In genomic region chr1:89088144-89088543, GRCm38 (mm10) we compare ENCODE assay signal across 15 mouse cellular contexts. TPM values are rescaled to one million over a fixed set of nuclear protein-coding genes. Genes with fewer than 3 reads are reported as not detected.
A peak's percentile ranks its signal among the peaks of the same experiment; 100 is the strongest.
DNase-seq lines count a peak whose midpoint lies in the region; ATAC-seq and TF ChIP-seq lines count a peak whose summit lies in the region.
"Had no signal": no experiment of that assay in that cellular context is flagged by ENCODE, and none has a peak within 500 bp of the region (broad histone marks: within the 10 kb centered on the region; RNA-seq: fewer than 3 reads in every experiment).

No protein-coding gene starts in this region.

- H3K27me3 ChIP-seq in forebrain, embryonic 10.5 days (ENCODE audit: poor library complexity, severe bottlenecking): no peaks in the 10 kb centered on the region
- no peaks in the 10 kb centered on the region for H3K27me3 ChIP-seq in forebrain, postnatal 0 days (ENCODE audit: insufficient read depth, low read length)
- H3K27me3 ChIP-seq in hindbrain, postnatal 0 days (ENCODE audit: insufficient read depth, low read length): no peaks in the 10 kb centered on the region
- H3K27me3 ChIP-seq in hindbrain, embryonic 16.5 days (replicated peaks; ENCODE audit: control insufficient read depth, insufficient read depth, low read length): no peaks in the 10 kb centered on the region
- no peaks in the 10 kb centered on the region for H3K27me3 ChIP-seq in midbrain, embryonic 16.5 days (ENCODE audit: control insufficient read depth, insufficient read depth, low read depth, low read length)
- H3K27me3 ChIP-seq in midbrain, embryonic 11.5 days (ENCODE audit: control insufficient read depth, insufficient read depth, low read length): no peaks in the 10 kb centered on the region
- no peaks in the 10 kb centered on the region for H3K27me3 ChIP-seq in embryonic facial prominence, embryonic 10.5 days (replicated peaks; ENCODE audit: low read depth, poor library complexity, severe bottlenecking)
- H3K27me3 ChIP-seq: Patski had no signal

- 74% methylated on average over 10 of the region's 10 CpGs for WGBS in forebrain, embryonic 10.5 days
- 37% methylated on average over 10 of the region's 10 CpGs for WGBS in forebrain, postnatal 0 days
- WGBS in hindbrain, postnatal 0 days: 38% methylated on average over 10 of the region's 10 CpGs
- WGBS in hindbrain, embryonic 16.5 days: 46% methylated on average over 10 of the region's 10 CpGs
- WGBS in midbrain, embryonic 16.5 days: 56% methylated on average over 10 of the region's 10 CpGs
- WGBS in midbrain, embryonic 11.5 days: 70% methylated on average over 10 of the region's 10 CpGs
- WGBS in embryonic facial prominence, embryonic 10.5 days: 64% methylated on average over 10 of the region's 10 CpGs

- H3K9ac ChIP-seq in forebrain, postnatal 0 days: no peak overlapping the region
- H3K9ac ChIP-seq in hindbrain, postnatal 0 days (replicated peaks; ENCODE audit: low read length): no peak overlapping the region
- H3K9ac ChIP-seq in hindbrain, embryonic 16.5 days (ENCODE audit: low read depth, low read length): no peak overlapping the region; the same call in 1 of the 2 replicates
- 0 out of 2 replicates have a peak overlapping the region, but pooled peaks have one; percentile 21 for H3K9ac ChIP-seq in midbrain, embryonic 16.5 days (ENCODE audit: low read depth, low read length)
- no peak overlapping the region for H3K9ac ChIP-seq in midbrain, embryonic 11.5 days (ENCODE audit: low read length)

- H3K4me3 ChIP-seq in forebrain, embryonic 10.5 days: no peak overlapping the region
- no peak overlapping the region for H3K4me3 ChIP-seq in forebrain, postnatal 0 days (ENCODE audit: low read depth, low read length)
- no peak overlapping the region for H3K4me3 ChIP-seq in hindbrain, postnatal 0 days (ENCODE audit: low read length)
- H3K4me3 ChIP-seq in hindbrain, embryonic 16.5 days (ENCODE audit: low read length): no peak overlapping the region
- H3K4me3 ChIP-seq in midbrain, embryonic 16.5 days (ENCODE audit: low read depth, low read length): no peak overlapping the region
- H3K4me3 ChIP-seq in midbrain, embryonic 11.5 days (ENCODE audit: low read depth, low read length): no peak overlapping the region
- no peak overlapping the region for H3K4me3 ChIP-seq in embryonic facial prominence, embryonic 10.5 days

- no peak for ATAC-seq in forebrain, postnatal 0 days
- no peak for ATAC-seq in hindbrain, postnatal 0 days
- ATAC-seq in hindbrain, embryonic 16.5 days: no peak
- ATAC-seq in midbrain, embryonic 16.5 days: no peak
- no peak for ATAC-seq in midbrain, embryonic 11.5 days (ENCODE audit: low FRiP score)
- no peak for ATAC-seq in inflammation-experienced regulatory T-cells, adult 6 months
- ATAC-seq: forebrain, embryonic 14.5 days; Patski had no signal

- H3K9me3 ChIP-seq in forebrain, embryonic 10.5 days: no peaks in the 10 kb centered on the region
- H3K9me3 ChIP-seq in forebrain, postnatal 0 days (ENCODE audit: low read length): no peaks in the 10 kb centered on the region
- H3K9me3 ChIP-seq in hindbrain, postnatal 0 days (ENCODE audit: low read length): no peaks in the 10 kb centered on the region
- H3K9me3 ChIP-seq in hindbrain, embryonic 16.5 days (ENCODE audit: control insufficient read depth, low read length): no peaks in the 10 kb centered on the region
- H3K9me3 ChIP-seq in midbrain, embryonic 16.5 days (replicated peaks; ENCODE audit: control insufficient read depth, low read length, poor library complexity, severe bottlenecking): no peaks in the 10 kb centered on the region
- no peaks in the 10 kb centered on the region for H3K9me3 ChIP-seq in midbrain, embryonic 11.5 days (ENCODE audit: control insufficient read depth, low read length)
- no peaks in the 10 kb centered on the region for H3K9me3 ChIP-seq in embryonic facial prominence, embryonic 10.5 days

- DNase-seq in forebrain, embryonic 10.5 days (ENCODE audit: extremely low spot score, low spot score): no peak
- DNase-seq in forebrain, postnatal 0 days: no peak
- peak; percentile 60 for DNase-seq in hindbrain, postnatal 0 days (ENCODE audit: low spot score)
- no peak for DNase-seq in midbrain, embryonic 11.5 days (ENCODE audit: low spot score, missing footprints)
- peak; percentile 9 for DNase-seq in embryonic facial prominence, embryonic 10.5 days (ENCODE audit: low spot score)
- DNase-seq: B cell, adult 2 months; cerebellum, adult 11-12 months; kidney, postnatal 14 days; retina, postnatal 1 day had no signal

- TF ChIP-seq CTCF in forebrain, postnatal 0 days (IDR thresholded peaks at IDR 0.05; ENCODE audit: low read depth): no peak
- no peak for TF ChIP-seq CTCF in hindbrain, postnatal 0 days (IDR thresholded peaks at IDR 0.05; ENCODE audit: low read depth)

- H3K27ac ChIP-seq in forebrain, embryonic 10.5 days: 0 out of 2 replicates have a peak overlapping the region, but pooled peaks have one; percentile 44
- H3K27ac ChIP-seq in forebrain, postnatal 0 days (ENCODE audit: low read depth, low read length): no peak overlapping the region
- no peak overlapping the region for H3K27ac ChIP-seq in hindbrain, postnatal 0 days
- H3K27ac ChIP-seq in hindbrain, embryonic 16.5 days (ENCODE audit: low read depth, low read length): no peak overlapping the region
- H3K27ac ChIP-seq in midbrain, embryonic 16.5 days (ENCODE audit: low read length): no peak overlapping the region
- no peak overlapping the region for H3K27ac ChIP-seq in midbrain, embryonic 11.5 days (ENCODE audit: low read depth, low read length)
- 0 out of 2 replicates have a peak overlapping the region, but pooled peaks have one; percentile 26 for H3K27ac ChIP-seq in embryonic facial prominence, embryonic 10.5 days (replicated peaks)

- peaks cover 21% of the 10 kb centered on the region for H3K36me3 ChIP-seq in forebrain, embryonic 10.5 days (replicated peaks)
- H3K36me3 ChIP-seq in forebrain, postnatal 0 days (ENCODE audit: insufficient read depth): no peaks in the 10 kb centered on the region
- H3K36me3 ChIP-seq in hindbrain, postnatal 0 days (ENCODE audit: insufficient read depth, low read length): no peaks in the 10 kb centered on the region
- no peaks in the 10 kb centered on the region for H3K36me3 ChIP-seq in hindbrain, embryonic 16.5 days (ENCODE audit: control insufficient read depth, insufficient read depth, low read length)
- no peaks in the 10 kb centered on the region for H3K36me3 ChIP-seq in midbrain, embryonic 16.5 days (ENCODE audit: control insufficient read depth, insufficient read depth, low read length)
- no peaks in the 10 kb centered on the region for H3K36me3 ChIP-seq in midbrain, embryonic 11.5 days (ENCODE audit: control insufficient read depth, insufficient read depth, low read length)
- peaks cover 14% of the 10 kb centered on the region for H3K36me3 ChIP-seq in embryonic facial prominence, embryonic 10.5 days (replicated peaks)

- no peak overlapping the region for H3K4me2 ChIP-seq in forebrain, postnatal 0 days (ENCODE audit: low read depth)
- no peak overlapping the region for H3K4me2 ChIP-seq in hindbrain, postnatal 0 days (ENCODE audit: low read depth, low read length)
- H3K4me2 ChIP-seq in hindbrain, embryonic 16.5 days (ENCODE audit: low read length): no peak overlapping the region
- H3K4me2 ChIP-seq in midbrain, embryonic 16.5 days (ENCODE audit: low read length): no peak overlapping the region
- no peak overlapping the region for H3K4me2 ChIP-seq in midbrain, embryonic 11.5 days
- H3K4me2 ChIP-seq: liver, embryonic 11.5 days had no signal

- H3K4me1 ChIP-seq in forebrain, embryonic 10.5 days: peaks cover 79% of the 10 kb centered on the region
- H3K4me1 ChIP-seq in forebrain, postnatal 0 days (ENCODE audit: insufficient read depth): peaks cover 4% of the 10 kb centered on the region
- peaks cover 8% of the 10 kb centered on the region for H3K4me1 ChIP-seq in hindbrain, postnatal 0 days (ENCODE audit: insufficient read depth, low read length)
- H3K4me1 ChIP-seq in hindbrain, embryonic 16.5 days (ENCODE audit: control insufficient read depth, insufficient read depth, low read depth, low read length): peaks cover 25% of the 10 kb centered on the region
- peaks cover 21% of the 10 kb centered on the region for H3K4me1 ChIP-seq in midbrain, embryonic 16.5 days (ENCODE audit: control insufficient read depth, insufficient read depth, low read length)
- H3K4me1 ChIP-seq in midbrain, embryonic 11.5 days (ENCODE audit: control insufficient read depth, insufficient read depth, low read length): peaks cover 19% of the 10 kb centered on the region
- peaks cover 86% of the 10 kb centered on the region for H3K4me1 ChIP-seq in embryonic facial prominence, embryonic 10.5 days

RNA-seq across cellular contexts. Expression of gene Sh3bp4, which starts 17.9 kb away (rescaled TPM):
- polyA plus RNA-seq in forebrain, embryonic 10.5 days (2016; fragmentation: Nextera tagmentation; extraction: Ambion mirVana): 27.7 and 28.7 TPM in 2 replicates
- 29.0 and 29.6 TPM in 2 replicates for total RNA-seq in forebrain, postnatal 0 days (2014; rRNA removed)
- polyA plus RNA-seq in forebrain, postnatal 0 days (2015; fragmentation: Nextera tagmentation; extraction: Ambion mirVana): 17.4 and 18.9 TPM in 2 replicates
- total RNA-seq in hindbrain, postnatal 0 days (2014; rRNA removed): 36.5 and 38.8 TPM in 2 replicates
- polyA plus RNA-seq in hindbrain, postnatal 0 days (2015; fragmentation: Nextera tagmentation; extraction: Ambion mirVana): 14.6 and 15.7 TPM in 2 replicates
- polyA plus RNA-seq in hindbrain, embryonic 16.5 days (2015; fragmentation: Nextera tagmentation; extraction: Ambion mirVana): 13.7 and 17.0 TPM in 2 replicates
- polyA plus RNA-seq in midbrain, embryonic 16.5 days (2015; fragmentation: Nextera tagmentation; extraction: Ambion mirVana): 13.3 and 13.6 TPM in 2 replicates
- 17.3 and 18.6 TPM in 2 replicates for polyA plus RNA-seq in midbrain, embryonic 11.5 days (2014; fragmentation: Nextera tagmentation; extraction: Ambion mirVana)
- polyA plus RNA-seq in embryonic facial prominence, embryonic 10.5 days (2016; fragmentation: Nextera tagmentation; extraction: Ambion mirVana): 25.1 and 26.5 TPM in 2 replicates
- under 1 TPM in 2 of 3 experiments, not detected in 1; 0.11 to 0.17 TPM for polyA plus RNA-seq in inflammation-experienced regulatory T-cells, adult 6 months (2017; shearing (Covaris generic))

Comparison
In these comparisons a context has a peak if more than half of its experiments do, and no peak if none do; other contexts are left out.
1. H3K27ac ChIP-seq: peak in forebrain, embryonic 10.5 days (single experiment) and embryonic facial prominence, embryonic 10.5 days (single experiment); none in forebrain, postnatal 0 days (single experiment), hindbrain, postnatal 0 days (single experiment), hindbrain, embryonic 16.5 days (single experiment), midbrain, embryonic 16.5 days (single experiment) and midbrain, embryonic 11.5 days (single experiment).
2. DNase-seq: peak in hindbrain, postnatal 0 days (single experiment) and embryonic facial prominence, embryonic 10.5 days (single experiment); none in forebrain, embryonic 10.5 days (single experiment), forebrain, postnatal 0 days (single experiment) and midbrain, embryonic 11.5 days (single experiment).
3. RNA of gene Sh3bp4, which starts 17.9 kb away (polyA plus RNA-seq): 27.7 to 28.7 TPM in forebrain, embryonic 10.5 days, 25.1 to 26.5 TPM in embryonic facial prominence, embryonic 10.5 days, 17.4 to 18.9 TPM in forebrain, postnatal 0 days, 17.3 to 18.6 TPM in midbrain, embryonic 11.5 days, 14.6 to 15.7 TPM in hindbrain, postnatal 0 days, 13.7 to 17.0 TPM in hindbrain, embryonic 16.5 days and 13.3 to 13.6 TPM in midbrain, embryonic 16.5 days; 0.11 to 0.17 TPM in inflammation-experienced regulatory T-cells, adult 6 months; every median in the first group is over 10 times any median in the second.